In genomic region chr6:50662925-50663583, GRCm38 (mm10) we compare ENCODE assay signal across 16 mouse cellular contexts. TPM values are rescaled to one million over a fixed set of nuclear protein-coding genes. Genes with fewer than 3 reads are reported as not detected.
DNase-seq lines count a peak whose midpoint lies in the region; ATAC-seq and TF ChIP-seq lines count a peak whose summit lies in the region.
"Had no signal": no experiment of that assay in that cellular context is flagged by ENCODE, and none has a peak within 500 bp of the region (broad histone marks: within the 10 kb centered on the region; RNA-seq: fewer than 3 reads in every experiment).

No protein-coding gene starts in this region.

- H3K4me1 ChIP-seq in kidney, adult 2 months (ENCODE audit: control insufficient read depth, insufficient read depth, low read length) = no peaks in the 10 kb centered on the region; the same call in 1 of the 2 replicates
- H3K4me1 ChIP-seq in embryonic facial prominence, embryonic 14.5 days (ENCODE audit: control insufficient read depth, insufficient read depth, low read length) = peaks cover 23% of the 10 kb centered on the region

- peak; percentile 36 for DNase-seq in kidney, adult 2 months
- no peak for DNase-seq in kidney, adult 18-20 months
- DNase-seq in cerebellum, adult 11 months = peak; percentile 34
- DNase-seq in embryonic facial prominence, embryonic 14.5 days (ENCODE audit: low spot score) = peak; percentile 85
- no peak for DNase-seq in adrenal gland, postnatal 36 days
- DNase-seq in frontal cortex, postnatal 25 days (ENCODE audit: low spot score in 2 of 2) = no peak
- no peak for DNase-seq in left cerebral cortex, adult 2 months (ENCODE audit: extremely low spot score in 1 of 2, low spot score in 2 of 2)
- DNase-seq: right cerebral cortex, postnatal 4 days; thymus, adult 18-20 months had no signal

- no peak overlapping the region for H3K9ac ChIP-seq in embryonic facial prominence, embryonic 14.5 days (ENCODE audit: low read depth, low read length)
- H3K9ac ChIP-seq: liver, embryonic 14.5 days had no signal

- WGBS in kidney, adult 2 months = 24% methylated on average over 12 of the region's 12 CpGs
- WGBS in embryonic facial prominence, embryonic 14.5 days = 48% methylated on average over 12 of the region's 12 CpGs

- 0 out of 2 replicates have a peak overlapping the region, but pooled peaks have one; percentile 1 for H3K4me2 ChIP-seq in embryonic facial prominence, embryonic 14.5 days (ENCODE audit: low read depth, low read length)
- H3K4me2 ChIP-seq in myocyte (ENCODE audit: low read depth) = peak overlapping the region; percentile 42

- H3K9me3 ChIP-seq in embryonic facial prominence, embryonic 14.5 days (ENCODE audit: control insufficient read depth, low read length) = no peaks in the 10 kb centered on the region

- H3K36me3 ChIP-seq in kidney, adult 2 months (ENCODE audit: control insufficient read depth, insufficient read depth, low read length) = no peaks in the 10 kb centered on the region
- H3K36me3 ChIP-seq in embryonic facial prominence, embryonic 14.5 days (ENCODE audit: control insufficient read depth, insufficient read depth, low read length) = no peaks in the 10 kb centered on the region
- H3K36me3 ChIP-seq in myocyte (ENCODE audit: control insufficient read depth, insufficient read depth) = no peaks in the 10 kb centered on the region

- TF ChIP-seq CTCF in kidney, adult 2 months (conservative IDR thresholded peaks at IDR 0.05; ENCODE audit: insufficient read depth, insufficient read length, low read depth, low read length) = no peak
- TF ChIP-seq CTCF in left cerebral cortex, adult 2 months (IDR thresholded peaks at IDR 0.05) = no peak

- no peak overlapping the region for H3K27ac ChIP-seq in kidney, adult 2 months (ENCODE audit: insufficient read depth, low read depth, low read length)
- peak overlapping the region; percentile 48 for H3K27ac ChIP-seq in embryonic facial prominence, embryonic 14.5 days (replicated peaks; ENCODE audit: low read depth, low read length)
- H3K27ac ChIP-seq in left cerebral cortex, adult 2 months = no peak overlapping the region
- H3K27ac ChIP-seq: liver, embryonic 14.5 days had no signal

- no peaks in the 10 kb centered on the region; the same call in 1 of the 2 replicates for H3K27me3 ChIP-seq in kidney, adult 2 months (replicated peaks; ENCODE audit: control insufficient read depth, insufficient read depth, low read length)
- H3K27me3 ChIP-seq in embryonic facial prominence, embryonic 14.5 days (replicated peaks; ENCODE audit: control insufficient read depth, insufficient read depth, low read length) = no peaks in the 10 kb centered on the region
- H3K27me3 ChIP-seq in myocyte (ENCODE audit: control insufficient read depth, insufficient read depth, insufficient read length) = no peaks in the 10 kb centered on the region
- H3K27me3 ChIP-seq: CH12.LX had no signal

- no peak overlapping the region for H3K4me3 ChIP-seq in kidney, adult 2 months (ENCODE audit: insufficient read depth, low read depth, low read length)
- H3K4me3 ChIP-seq in embryonic facial prominence, embryonic 14.5 days (ENCODE audit: low read depth, low read length) = no peak overlapping the region
- H3K4me3 ChIP-seq in myocyte = no peak overlapping the region
- no peak overlapping the region for H3K4me3 ChIP-seq in left cerebral cortex, adult 2 months

- peak; percentile 41; the same call in 1 of the 2 replicates for ATAC-seq in embryonic facial prominence, embryonic 14.5 days (ENCODE audit: low read depth)
- ATAC-seq: activated CD4-positive, CD25-positive, alpha-beta regulatory T cell, adult 4 months; forebrain, embryonic 14.5 days had no signal

- H3ac ChIP-seq in myocyte (ENCODE audit: control insufficient read depth, insufficient read length) = no peak overlapping the region

- no peak for TF ChIP-seq POLR2A in kidney, adult 2 months (IDR thresholded peaks at IDR 0.05; ENCODE audit: low read depth, low read length)
- TF ChIP-seq POLR2A in myocyte (IDR thresholded peaks at IDR 0.05; ENCODE audit: insufficient read length, low read depth) = no peak

- H3K79me2 ChIP-seq in myocyte (ENCODE audit: control insufficient read depth, insufficient read depth) = no peaks in the 10 kb centered on the region

- intact Hi-C loops in left cerebral cortex, adult 2 months (cut with DNase I) = no loop called here

TF ChIP-seq in myocyte, 11 proteins besides CTCF, POLR2A, EP300 and RAD21:
- no peak for TF ChIP-seq MYOG (IDR thresholded peaks at IDR 0.05; ENCODE audit: control insufficient read depth in 1 of 3, insufficient read depth in 1 of 3, insufficient read length in 2 of 3, low read depth in 2 of 3)
- no peak for TF ChIP-seq TCF3 (IDR thresholded peaks at IDR 0.05; ENCODE audit: insufficient read length, low read depth)
- TF ChIP-seq E2F4 (IDR thresholded peaks at IDR 0.05; ENCODE audit: insufficient read depth) = no peak
- no peak for TF ChIP-seq SRF (IDR thresholded peaks at IDR 0.05; ENCODE audit: control insufficient read depth, insufficient read length, low read depth)
- TF ChIP-seq CEBPB (IDR thresholded peaks at IDR 0.05; ENCODE audit: insufficient read depth, poor library complexity, severe bottlenecking) = no peak
- TF ChIP-seq MYOD1 (IDR thresholded peaks at IDR 0.05; ENCODE audit: control insufficient read depth in 1 of 3, insufficient read length in 2 of 3, low read depth in 2 of 3) = no peak
- no peak for TF ChIP-seq MAX (IDR thresholded peaks at IDR 0.05; ENCODE audit: low read depth)
- no peak for TF ChIP-seq TCF12 (IDR thresholded peaks at IDR 0.05; ENCODE audit: insufficient read depth, poor library complexity, severe bottlenecking)
- TF ChIP-seq USF1 (IDR thresholded peaks at IDR 0.05; ENCODE audit: low read depth) = no peak
- TF ChIP-seq POLR2AphosphoS2 (IDR thresholded peaks at IDR 0.05; ENCODE audit: insufficient read length, low read depth) = no peak
- no peak for TF ChIP-seq REST (IDR thresholded peaks at IDR 0.05; ENCODE audit: insufficient read depth, insufficient read length)

RNA-seq across cellular contexts. Expression of gene Npvf, which starts 8.8 kb away (rescaled TPM):
- not detected in 2 replicates for polyA plus RNA-seq in kidney, adult 2 months (2012; rRNA removed)
- polyA plus RNA-seq in embryonic facial prominence, embryonic 14.5 days (2014; fragmentation: Nextera tagmentation; extraction: Ambion mirVana) = 0.29 and 0.62 TPM in 2 replicates
- not detected for polyA plus RNA-seq in myocyte (2012; fragmentation: generic; extraction: Trizol)
- total RNA-seq in adrenal gland, postnatal 36 days (2021) = not detected
- total RNA-seq in left cerebral cortex, adult 2 months (2021) = not detected
- total RNA-seq: CH12.LX had no signal
- polyA plus RNA-seq: activated CD4-positive, CD25-positive, alpha-beta regulatory T cell, adult 4 months; heart, embryonic 14.5 days; large intestine, adult 2 months; liver, embryonic 14.5 days had no signal

Comparison
In these comparisons a context has a peak if more than half of its experiments do, and no peak if none do; other contexts are left out.
1. DNase-seq: peak in kidney, adult 2 months (single experiment), cerebellum, adult 11 months (single experiment) and embryonic facial prominence, embryonic 14.5 days (single experiment); none in kidney, adult 18-20 months (single experiment), adrenal gland, postnatal 36 days (0 of 2), frontal cortex, postnatal 25 days (0 of 2) and left cerebral cortex, adult 2 months (0 of 2).